Mouse (Mus musculus) cerebral cortex, adult 2 months (tissue): ENCODE results near the gene C2cd5.

Experiments
- WGBS: fragments of 180-500 bp; shearing (Covaris S2); methylation state at CpG from one replicate; pipeline ENCODE4 v1.1.7; 2018; 5-methylcytosine and 5-hydroxymethylcytosine counted together

C2cd5 gene

GRCm38 (mm10) chr6:143072412-143073014 is 27.4 kb downstream of the C2cd5 start:
- WGBS = 56% methylated on average over 8 of the region's 8 CpGs

DNA sequence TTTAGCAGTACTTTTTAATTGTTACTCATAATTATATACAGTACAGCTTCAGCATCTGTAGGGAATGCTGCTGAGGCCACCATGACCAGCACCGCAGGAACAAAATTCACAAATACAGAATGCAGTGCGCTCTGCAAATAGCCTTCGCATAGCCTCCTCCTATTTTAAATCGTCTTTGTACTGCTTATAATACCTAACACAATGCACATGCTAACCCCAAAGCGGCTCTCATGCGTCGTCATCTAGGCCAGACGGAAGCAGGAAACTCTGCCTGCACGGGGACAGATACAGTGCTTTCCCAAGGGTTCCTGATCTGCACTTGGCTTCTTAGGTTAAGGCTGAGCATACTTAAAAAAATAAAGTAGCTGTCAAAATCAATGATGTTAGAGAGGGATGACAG is 29.2 kb downstream of the C2cd5 start:
- 85% methylated on average over 9 of the region's 9 CpGs for WGBS

- 78% methylated on average over 5 of the region's 5 CpGs for WGBS
Observed at GRCm38 (mm10) chr6:143070019-143070418, 29.9 kb downstream of the C2cd5 start.

DNA sequence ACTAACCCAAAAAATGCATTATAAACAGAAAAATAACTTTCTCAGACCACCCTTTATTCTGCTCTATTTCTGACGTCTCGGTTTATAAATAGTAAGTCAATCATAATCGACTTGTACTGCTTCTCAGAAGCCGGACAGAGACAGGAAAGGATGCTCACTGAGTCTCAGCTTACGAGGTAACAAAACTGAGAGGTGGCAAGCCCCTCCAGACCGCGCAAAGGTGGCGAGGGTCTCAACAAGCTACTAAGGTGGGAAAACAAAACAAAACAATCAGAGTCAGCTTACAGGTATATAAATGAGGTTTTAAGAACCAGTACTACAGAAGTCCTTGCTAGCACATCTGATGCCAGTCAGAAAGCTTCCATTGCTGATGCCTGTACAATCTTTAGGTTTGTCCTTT is 30.3 kb downstream of the C2cd5 start:
- WGBS = 88% methylated on average over 8 of the region's 8 CpGs

DNA sequence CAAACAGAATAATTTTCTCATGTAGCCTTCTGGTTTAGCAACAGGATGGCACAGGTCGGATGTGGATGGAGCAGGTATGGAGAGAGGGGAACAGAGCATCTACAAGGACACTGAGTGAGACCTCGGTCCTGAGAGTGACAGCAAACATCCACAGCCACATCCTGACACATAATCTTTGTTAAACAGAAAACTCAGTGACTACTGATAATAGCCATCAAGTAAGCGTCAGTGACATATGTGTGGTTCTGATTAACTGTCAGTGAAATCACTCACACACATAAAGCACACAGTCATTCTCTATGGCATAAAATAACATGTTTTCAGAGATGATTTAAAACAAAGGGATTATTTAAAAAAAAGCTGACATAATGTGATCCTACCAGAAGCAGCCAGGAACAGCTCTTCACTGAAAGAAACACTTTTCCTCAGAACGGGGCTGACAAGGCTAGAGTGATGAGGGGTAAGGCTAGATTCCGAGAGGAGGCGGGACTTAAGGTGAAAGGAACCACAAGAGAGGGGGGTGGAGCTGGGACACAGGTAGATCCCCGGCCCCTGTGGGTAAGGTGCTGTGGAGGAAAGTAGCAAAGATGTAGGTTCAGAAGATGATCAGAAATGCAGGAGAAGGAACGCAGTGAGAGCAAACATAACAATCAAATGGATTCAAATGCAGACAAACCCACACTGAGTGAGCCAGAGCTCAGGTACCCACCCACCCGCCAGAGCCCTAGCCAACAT is 31.6 kb downstream of the C2cd5 start:
- WGBS = 80% methylated on average over 9 of the region's 9 CpGs

- WGBS = 77% methylated on average over 3 of the region's 3 CpGs
Observed at GRCm38 (mm10) chr6:143067654-143068053, 32.3 kb downstream of the C2cd5 start.

DNA sequence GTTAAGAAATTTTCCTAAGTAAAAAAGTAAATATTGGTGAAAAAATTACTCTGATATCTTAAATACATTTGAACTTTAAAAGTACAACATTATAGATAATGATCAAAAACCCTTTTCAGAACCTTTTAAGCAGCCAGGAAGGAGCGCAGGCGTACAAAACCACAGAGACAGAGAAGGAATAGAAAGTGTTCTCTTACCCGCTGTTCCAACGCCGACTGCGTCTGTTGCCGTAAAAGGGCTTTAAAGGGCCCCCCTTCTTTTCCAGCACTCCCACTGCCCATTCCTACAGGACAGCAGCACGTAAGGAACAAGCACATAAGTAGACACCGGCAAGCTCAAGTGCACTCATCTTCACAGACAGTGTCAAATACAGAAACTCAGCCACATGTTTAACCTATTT is 33.1 kb downstream of the C2cd5 start:
- WGBS = 86% methylated on average over 9 of the region's 9 CpGs

- 85% methylated on average over 2 of the region's 2 CpGs for WGBS
Observed at GRCm38 (mm10) chr6:143064047-143064446, 35.9 kb downstream of the C2cd5 start.

- WGBS = 63% methylated on average over 5 of the region's 5 CpGs
Observed at GRCm38 (mm10) chr6:143057601-143058000, 42.3 kb downstream of the C2cd5 start.

DNA sequence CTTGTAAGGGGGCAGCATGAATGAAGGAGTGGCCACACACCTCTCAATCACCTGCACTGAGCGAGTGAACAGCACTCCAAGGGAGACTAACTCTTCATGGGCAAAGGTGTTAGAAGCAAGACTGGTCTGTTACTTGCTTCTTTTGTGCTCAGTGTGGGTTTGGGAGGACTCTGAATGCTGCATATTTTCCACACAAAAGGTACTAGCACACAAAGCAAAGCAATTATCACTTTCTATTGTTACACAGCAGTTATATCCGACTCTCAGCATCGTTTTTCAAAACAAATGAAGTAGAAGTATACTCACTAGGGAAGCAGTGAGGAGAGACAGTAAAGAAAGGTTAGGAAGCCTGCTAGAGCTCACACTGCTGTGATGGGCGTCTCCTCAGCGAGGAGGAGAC is 48.4 kb downstream of the C2cd5 start:
- WGBS = 78% methylated on average over 5 of the region's 5 CpGs

- WGBS = 65% methylated on average over 11 of the region's 11 CpGs
Observed at GRCm38 (mm10) chr6:143049791-143050555, 50.0 kb downstream of the C2cd5 start.

DNA sequence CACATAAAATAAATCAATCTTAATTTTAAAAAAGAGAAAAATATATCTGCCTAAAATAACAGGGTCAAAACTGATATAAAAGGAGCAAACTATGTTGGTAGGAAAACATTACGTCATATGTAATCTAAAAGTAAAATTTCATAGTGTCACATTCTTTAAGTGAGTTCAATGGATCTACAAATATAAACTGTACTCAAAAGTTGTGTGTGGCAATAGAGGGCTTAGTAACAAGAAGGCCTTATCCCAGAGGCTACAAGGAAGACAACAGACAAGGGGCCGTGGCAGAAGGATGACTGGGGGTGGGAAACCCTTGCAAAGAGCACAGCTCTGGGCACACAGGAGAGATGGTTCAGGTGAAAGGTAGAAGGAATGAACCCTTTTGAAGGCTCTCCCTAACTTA is 50.8 kb downstream of the C2cd5 start:
- 95% methylated on average over 2 of the region's 2 CpGs for WGBS

GRCm38 (mm10) chr6:143047538-143048258 is 52.2 kb downstream of the C2cd5 start:
- 77% methylated on average over 15 of the region's 15 CpGs for WGBS

- WGBS = 70% methylated on average over 6 of the region's 6 CpGs
Observed at GRCm38 (mm10) chr6:143041578-143041977, 58.4 kb downstream of the C2cd5 start.

DNA sequence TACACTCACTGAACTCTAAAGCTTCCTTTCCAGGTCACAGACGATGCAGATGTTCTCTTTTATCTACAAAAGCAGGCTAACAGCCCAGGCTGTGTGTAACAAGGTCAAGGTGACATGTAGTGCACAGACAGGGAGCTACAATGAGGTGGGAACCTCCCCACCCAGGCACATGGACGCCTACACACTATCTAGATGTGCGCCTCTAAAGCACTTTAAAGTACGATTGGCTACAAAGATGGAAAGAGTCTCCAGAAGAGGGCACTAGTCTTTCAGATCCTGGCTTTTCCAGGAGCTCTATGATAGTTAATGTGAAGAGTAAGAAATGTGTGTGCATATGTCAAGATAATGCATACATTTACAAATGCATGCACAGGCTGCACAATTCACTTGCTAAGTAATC is 64.7 kb downstream of the C2cd5 start:
- 41% methylated on average over 4 of the region's 4 CpGs for WGBS

DNA sequence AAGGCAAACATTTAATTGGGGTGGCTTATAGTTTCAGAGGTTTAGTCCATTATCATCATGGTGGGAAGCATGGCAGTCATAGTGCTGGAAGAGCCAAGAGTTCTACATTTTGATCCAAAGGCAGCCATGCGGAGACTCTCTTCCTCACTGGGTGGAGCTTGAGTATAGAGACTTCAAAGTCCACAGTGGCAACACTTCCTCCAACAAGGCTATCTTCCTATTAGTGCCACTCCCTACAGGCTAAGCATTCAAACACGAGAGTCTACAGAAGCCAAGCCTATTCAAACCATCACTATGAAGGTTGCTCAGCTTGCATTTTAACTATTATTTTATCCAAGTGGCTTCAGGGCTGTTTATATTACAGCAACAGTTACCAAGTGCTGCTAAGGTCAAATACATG is 65.4 kb downstream of the C2cd5 start:
- 84% methylated on average over 2 of the region's 2 CpGs for WGBS

- WGBS = 97% methylated on average over 5 of the region's 5 CpGs
Observed at GRCm38 (mm10) chr6:143030521-143030920, 69.4 kb downstream of the C2cd5 start.

- WGBS = 87% methylated on average over 4 of the region's 4 CpGs
Observed at GRCm38 (mm10) chr6:143027896-143028295, 72.0 kb downstream of the C2cd5 start.

DNA sequence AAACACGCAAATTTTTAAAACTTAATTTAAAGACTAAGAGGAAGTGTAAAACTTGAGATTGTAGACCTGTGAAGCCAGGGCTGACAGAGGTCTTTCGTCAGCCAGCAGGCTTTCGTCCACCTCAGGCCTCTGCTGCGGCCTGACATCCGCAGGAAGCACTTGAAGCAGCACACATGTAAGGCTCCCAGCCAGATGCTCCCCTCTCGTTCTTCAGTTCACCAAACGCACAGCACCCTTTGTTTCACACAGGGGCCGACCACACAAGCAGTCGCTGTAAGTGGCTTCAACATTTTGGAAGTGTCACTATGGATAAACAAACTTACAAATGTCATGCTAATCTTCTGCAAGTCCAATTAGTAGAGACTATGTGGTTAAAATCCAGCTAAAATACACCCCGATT is 72.5 kb downstream of the C2cd5 start:
- 86% methylated on average over 10 of the region's 10 CpGs for WGBS

- WGBS = 94% methylated on average over 6 of the region's 6 CpGs
Observed at GRCm38 (mm10) chr6:143023691-143024090, 76.2 kb downstream of the C2cd5 start.

DNA sequence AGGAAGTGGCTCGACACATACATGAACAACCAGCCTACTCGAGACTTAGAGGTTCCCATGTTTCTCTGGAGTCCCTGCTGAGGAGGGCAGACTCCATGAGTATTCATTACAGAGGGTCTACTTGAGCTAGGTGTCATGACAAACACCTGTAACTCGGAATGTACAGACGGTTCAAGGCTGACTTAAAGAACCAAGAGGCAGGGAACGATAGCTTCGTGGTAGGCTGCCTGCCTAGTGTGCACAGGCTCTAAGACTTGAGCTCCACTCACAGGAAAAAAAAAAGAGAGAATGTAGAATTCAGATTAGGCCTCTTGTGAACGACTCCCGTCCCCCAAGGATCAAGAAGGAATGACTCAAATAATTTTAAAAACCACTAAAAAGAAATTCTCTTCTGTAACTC is 78.2 kb downstream of the C2cd5 start:
- 87% methylated on average over 8 of the region's 8 CpGs for WGBS

- WGBS = 77% methylated on average over 5 of the region's 5 CpGs
Observed at GRCm38 (mm10) chr6:143020647-143021046, 79.3 kb downstream of the C2cd5 start.
